Mouse (Mus musculus) limb, embryonic 15.5 days (tissue): ENCODE measurements around the gene Traf4. TPM values are rescaled to one million over a fixed set of nuclear protein-coding genes. Genes with fewer than 3 reads are reported as not detected.

Source experiments
- ATAC-seq: fragments of 200-750 bp; cut with Nextera tagmentation; 2 replicates; pipeline ENCODE4 v1.8.0; 2017; ENCODE audit warnings: low read depth, moderate TSS enrichment; ENCODE audit not compliant: insufficient number of reproducible peaks, low FRiP score, low TSS enrichment
- H3K27ac ChIP-seq: fragments of 300-500 bp; sonication (generic); 2 replicates; pipeline ENCODE4 v1.5.1; 2015; ENCODE audit warnings: moderate library complexity, mild to moderate bottlenecking, inconsistent platforms
- H3K27me3 ChIP-seq: fragments of 300-500 bp; sonication (generic); 2 replicates; pipeline ENCODE4 v1.6.1; 2015; ENCODE audit warnings: inconsistent platforms
- H3K36me3 ChIP-seq: fragments of 300-500 bp; sonication (generic); 2 replicates; pipeline ENCODE4 v1.6.1; 2015; ENCODE audit warnings: inconsistent platforms
- H3K4me1 ChIP-seq: fragments of 300-500 bp; sonication (generic); 2 replicates; pipeline ENCODE4 v1.6.1; 2015; ENCODE audit warnings: inconsistent platforms
- H3K4me2 ChIP-seq: fragments of 300-500 bp; sonication (generic); 2 replicates; pipeline ENCODE4 v1.6.1; 2015; ENCODE audit warnings: mild to moderate bottlenecking, inconsistent platforms
- H3K4me3 ChIP-seq: fragments of 300-500 bp; sonication (generic); 2 replicates; pipeline ENCODE4 v1.5.1; 2015; ENCODE audit warnings: mild to moderate bottlenecking, inconsistent platforms
- H3K9ac ChIP-seq: fragments of 300-500 bp; sonication (generic); 2 replicates; pipeline ENCODE4 v1.6.1; 2015; ENCODE audit warnings: inconsistent platforms
- H3K9me3 ChIP-seq: fragments of 300-500 bp; sonication (generic); 2 replicates; pipeline ENCODE4 v1.6.1; 2016; ENCODE audit warnings: inconsistent platforms
- WGBS: fragments of 180-500 bp; shearing (Covaris S2); methylation state at CpG from one replicate; pipeline ENCODE4 v1.1.7; 2015; 5-methylcytosine and 5-hydroxymethylcytosine counted together
- polyA plus RNA-seq: library from polyadenylated mRNA; unstranded; fragments of >200 nt; fragmentation: Nextera tagmentation; extraction: Ambion mirVana; gene quantifications from 2 replicates; pipeline ENCODE4 v1.2.1, GENCODE M21; 2015

Traf4 gene
- polyA plus RNA-seq, 1 experiment from 2014 or later: 65.6 TPM

DNA sequence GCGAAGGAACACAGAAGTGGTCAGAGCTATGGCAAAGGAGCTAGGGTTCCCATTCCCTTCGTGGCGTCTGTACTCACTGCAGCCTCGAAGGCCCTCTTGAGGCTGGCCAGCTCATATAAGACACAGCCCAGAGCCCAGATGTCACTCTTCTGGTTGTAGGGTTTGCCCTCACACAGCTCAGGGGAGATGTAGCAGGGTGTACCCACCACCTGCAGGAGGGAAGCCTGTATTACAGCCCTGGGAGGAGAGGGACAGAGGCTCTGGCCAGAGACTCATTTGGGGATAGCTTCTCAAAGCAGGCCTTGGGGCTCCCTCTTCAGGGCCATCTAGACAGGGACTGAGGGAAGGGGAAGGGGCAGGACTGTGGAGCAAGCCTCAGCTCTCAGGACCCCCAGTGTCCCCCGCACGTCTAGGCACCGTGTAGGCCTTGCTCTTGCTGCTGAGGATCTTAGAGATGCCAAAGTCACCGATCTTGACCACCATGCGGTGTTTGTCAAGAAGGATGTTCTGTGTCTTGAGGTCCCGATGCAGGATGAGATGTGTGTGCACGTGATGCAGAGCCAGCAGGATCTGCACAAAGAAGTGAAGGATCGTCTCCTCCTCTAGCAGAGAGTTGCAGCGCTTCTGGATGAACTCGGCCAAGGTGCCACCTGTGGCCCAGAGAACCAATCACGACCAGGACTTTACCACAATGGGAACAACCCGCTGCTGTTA, 6.8 kb upstream of the Traf4 start:
- H3K9ac ChIP-seq: 0 out of 2 replicates have a peak overlapping the region, but pooled peaks have one; percentile 10
- H3K36me3 ChIP-seq: peaks cover 15% of the 10 kb centered on the region
- no peak overlapping the region for H3K4me2 ChIP-seq
- no peak overlapping the region for H3K4me3 ChIP-seq
- 80% methylated on average over 16 of the region's 16 CpGs for WGBS
- no peak overlapping the region for H3K27ac ChIP-seq
- H3K9me3 ChIP-seq: no peaks in the 10 kb centered on the region
- H3K4me1 ChIP-seq: peaks cover 13% of the 10 kb centered on the region
- H3K27me3 ChIP-seq: no peaks in the 10 kb centered on the region
- ATAC-seq: no peak

DNA sequence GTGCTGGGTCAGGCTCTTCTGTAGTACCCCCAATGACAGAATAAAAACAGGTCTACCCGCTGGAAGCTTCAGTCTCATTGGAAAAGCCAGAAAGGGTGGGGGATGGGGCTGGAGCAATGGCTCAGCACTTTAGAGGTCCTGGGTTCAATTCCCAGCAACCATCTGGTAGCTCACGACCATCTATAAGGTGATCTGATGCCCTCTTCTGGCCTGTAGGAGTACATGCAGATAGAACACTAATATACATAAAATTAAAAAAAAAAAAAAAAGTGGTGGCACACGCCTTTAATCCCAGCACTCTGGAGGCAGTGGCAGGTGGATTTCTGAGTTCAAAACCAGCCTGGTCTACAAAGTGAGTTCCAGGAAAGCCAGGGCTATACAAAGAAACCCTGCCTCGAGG, 5.9 kb upstream of the Traf4 start:
- H3K36me3 ChIP-seq: peaks cover 15% of the 10 kb centered on the region
- ATAC-seq: no peak
- WGBS: 78% methylated on average over 4 of the region's 4 CpGs

DNA sequence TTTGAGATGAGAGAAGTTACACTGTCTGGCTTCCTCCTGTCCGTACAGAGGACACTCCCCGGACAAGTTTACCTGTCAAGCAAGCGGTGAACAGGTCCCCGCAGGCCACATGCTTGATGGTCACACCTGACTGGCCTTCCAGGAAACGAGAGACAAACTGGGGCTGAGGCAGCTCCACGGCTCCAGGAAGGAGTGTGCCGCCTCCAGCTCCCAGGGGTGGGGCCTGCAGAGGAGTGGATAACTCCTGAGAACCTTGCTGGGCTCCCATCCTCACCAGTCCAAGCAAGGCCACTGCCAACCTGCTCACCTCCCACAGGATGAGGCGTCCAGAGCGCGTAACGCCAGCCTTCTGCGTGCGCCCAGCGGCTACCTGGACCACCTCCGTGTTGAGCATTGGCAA, 4.9 kb upstream of the Traf4 start:
- peaks cover 15% of the 10 kb centered on the region for H3K36me3 ChIP-seq
- H3K27ac ChIP-seq: no peak overlapping the region
- no peak overlapping the region for H3K9ac ChIP-seq
- no peaks in the 10 kb centered on the region for H3K9me3 ChIP-seq
- no peaks in the 10 kb centered on the region for H3K27me3 ChIP-seq
- WGBS: 86% methylated on average over 15 of the region's 15 CpGs
- ATAC-seq: no peak
- no peak overlapping the region for H3K4me2 ChIP-seq
- H3K4me3 ChIP-seq: no peak overlapping the region
- peaks cover 19% of the 10 kb centered on the region for H3K4me1 ChIP-seq

More for the DNA sequence above, 5.9 kb upstream of the Traf4 start:
- Histone ChIP-seq H3K27ac (no peak overlapping the region), H3K9ac (no peak overlapping the region), H3K9me3 (no peaks in the 10 kb centered on the region), H3K27me3 (no peaks in the 10 kb centered on the region), H3K4me2 (no peak overlapping the region), H3K4me1 (peaks cover 15% of the 10 kb centered on the region), H3K4me3 (no peak overlapping the region)

DNA sequence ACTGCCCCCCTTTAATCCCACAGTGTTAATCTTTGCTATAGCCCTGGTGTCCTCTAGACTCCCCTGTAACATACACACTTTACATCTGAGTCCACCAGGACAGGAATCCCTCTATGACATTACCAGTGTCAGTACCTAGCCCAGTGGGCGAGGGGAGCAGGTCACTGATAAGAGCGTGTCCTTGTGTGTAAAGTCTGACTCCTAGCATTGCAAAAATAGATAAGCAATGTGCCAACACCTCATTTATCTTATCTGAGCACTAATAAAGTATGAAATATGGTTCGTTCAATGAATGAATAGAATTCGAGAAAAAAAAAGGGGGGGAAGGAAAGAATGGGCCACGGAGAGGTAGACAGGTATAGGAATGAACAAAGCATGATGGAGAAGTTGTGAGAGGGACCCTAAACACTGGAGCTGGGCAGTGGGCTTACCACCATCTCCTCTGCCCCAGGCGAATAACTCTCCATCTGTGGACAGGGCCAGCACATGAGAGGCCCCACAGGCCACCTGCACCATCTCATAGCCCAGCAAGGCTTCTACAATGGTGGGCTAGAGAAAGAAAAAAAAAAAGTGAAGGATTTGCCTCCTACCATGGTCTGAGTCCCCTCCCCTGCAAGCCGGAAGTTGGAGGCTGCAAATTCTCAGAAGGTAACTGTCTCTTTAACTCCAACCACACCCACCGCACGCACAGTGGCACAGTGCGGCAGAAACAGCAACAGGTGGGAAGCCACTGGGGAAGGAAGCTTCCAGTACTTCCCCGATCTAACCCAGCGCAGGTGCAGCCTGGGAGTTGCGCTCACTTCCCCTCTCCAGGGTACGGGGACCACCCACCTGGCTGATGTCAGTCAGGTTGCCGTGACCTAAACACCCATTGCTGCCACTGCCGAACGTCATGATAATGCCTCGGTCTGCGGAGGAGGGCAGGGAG, 3.4 kb upstream of the Traf4 start:
- H3K4me3 ChIP-seq: no peak overlapping the region
- no peak for ATAC-seq
- no peak overlapping the region for H3K27ac ChIP-seq
- H3K9me3 ChIP-seq: no peaks in the 10 kb centered on the region
- H3K36me3 ChIP-seq: peaks cover 15% of the 10 kb centered on the region
- 59% methylated on average over 19 of the region's 19 CpGs for WGBS
- H3K4me2 ChIP-seq: no peak overlapping the region
- H3K9ac ChIP-seq: no peak overlapping the region
- no peaks in the 10 kb centered on the region for H3K27me3 ChIP-seq
- H3K4me1 ChIP-seq: peaks cover 21% of the 10 kb centered on the region

DNA sequence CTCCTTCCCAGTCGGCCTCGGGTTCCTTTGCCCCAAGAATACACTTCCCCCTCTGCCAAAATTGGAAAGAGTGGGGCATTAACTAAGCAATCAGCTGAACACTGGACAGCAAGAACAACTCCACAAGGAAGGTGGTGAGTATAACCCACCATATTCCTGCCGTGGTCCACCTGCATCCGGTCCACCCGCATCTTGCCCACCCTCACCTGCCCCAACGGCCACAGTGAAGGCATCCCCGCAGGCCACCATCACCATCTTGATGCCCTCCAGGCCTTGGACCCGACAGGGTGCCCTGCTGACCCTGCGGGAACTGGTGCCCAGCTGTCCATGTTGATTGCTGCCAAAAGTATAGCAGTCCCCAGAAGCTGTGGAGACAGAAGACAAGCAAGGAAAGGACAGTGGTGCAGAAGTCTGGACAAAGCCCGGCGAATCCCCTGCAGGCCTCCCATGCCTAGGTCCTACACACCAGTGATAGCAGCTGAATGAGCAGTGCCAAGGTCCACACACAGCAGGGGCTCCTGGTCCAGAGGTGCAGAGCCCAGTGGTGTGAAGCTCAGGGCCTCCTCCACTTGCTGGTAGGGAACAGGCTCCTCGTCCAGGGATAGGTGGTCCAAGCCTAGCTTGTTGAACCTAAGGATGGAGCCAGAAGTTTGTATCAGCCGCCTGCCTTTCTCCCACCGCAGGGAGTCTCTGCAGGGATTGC, 2.0 kb upstream of the Traf4 start:
- peaks cover 11% of the 10 kb centered on the region for H3K36me3 ChIP-seq
- H3K9ac ChIP-seq: no peak overlapping the region
- no peak overlapping the region for H3K4me3 ChIP-seq
- no peak overlapping the region for H3K4me2 ChIP-seq
- ATAC-seq: no peak
- WGBS: 88% methylated on average over 14 of the region's 14 CpGs
- H3K27me3 ChIP-seq: no peaks in the 10 kb centered on the region
- no peaks in the 10 kb centered on the region for H3K9me3 ChIP-seq
- H3K4me1 ChIP-seq: peaks cover 35% of the 10 kb centered on the region
- H3K27ac ChIP-seq: no peak overlapping the region

DNA sequence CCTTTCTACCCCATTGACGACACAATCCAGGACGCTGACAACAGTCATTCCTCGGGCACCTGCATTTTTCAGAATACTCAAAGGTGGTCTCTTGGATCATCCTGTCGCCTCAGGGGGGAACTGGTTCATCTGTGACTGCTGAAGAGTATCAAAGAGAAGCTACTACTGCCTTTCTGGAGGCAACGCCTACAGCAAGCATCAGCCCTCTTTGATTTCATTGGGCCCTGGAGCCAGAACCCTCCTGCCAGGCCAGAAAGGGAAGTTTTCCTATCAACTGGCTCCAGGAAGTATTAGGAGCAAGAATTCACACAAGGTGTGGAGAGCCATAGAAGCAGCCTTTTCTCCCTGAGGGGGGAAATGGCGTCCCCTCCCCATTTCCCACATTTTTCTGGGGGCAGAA, 1.3 kb upstream of the Traf4 start:
- Histone ChIP-seq H3K36me3 (peaks cover 12% of the 10 kb centered on the region), H3K4me2 (no peak overlapping the region; the same call in 1 of the 2 replicates), H3K4me1 (peaks cover 43% of the 10 kb centered on the region), H3K4me3 (no peak overlapping the region), H3K27me3 (no peaks in the 10 kb centered on the region), H3K9ac (no peak overlapping the region), H3K9me3 (no peaks in the 10 kb centered on the region), H3K27ac (0 out of 2 replicates have a peak overlapping the region, but pooled peaks have one; percentile 98)
- WGBS: 62% methylated on average over 6 of the region's 6 CpGs
- ATAC-seq: no peak

DNA sequence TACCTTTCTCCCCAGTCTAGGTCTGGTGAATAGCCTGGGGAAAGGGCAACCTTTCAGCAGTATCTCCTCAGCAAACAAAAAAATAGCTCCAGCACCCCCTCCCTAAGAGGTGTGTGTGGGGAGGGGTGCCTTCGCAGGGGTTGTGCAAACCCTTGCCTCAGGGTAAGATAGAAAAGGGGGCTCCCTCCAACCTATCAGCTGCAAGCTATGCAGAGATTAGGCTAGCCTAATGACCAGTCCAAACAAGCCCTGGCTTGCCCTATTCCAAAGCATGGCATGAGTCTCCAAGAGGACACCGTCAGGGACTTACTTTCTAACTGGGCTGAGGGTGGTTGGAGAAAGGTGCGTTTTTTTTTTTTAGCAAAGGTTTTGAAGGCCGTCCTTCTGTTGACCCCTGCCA, 772 bp upstream of the Traf4 start:
- H3K4me2 ChIP-seq: peak overlapping the region; percentile 90
- H3K9ac ChIP-seq: no peak overlapping the region
- H3K4me1 ChIP-seq: peaks cover 48% of the 10 kb centered on the region
- peak overlapping the region; percentile 98 for H3K27ac ChIP-seq
- H3K36me3 ChIP-seq: peaks cover 17% of the 10 kb centered on the region
- no peak for ATAC-seq
- peak overlapping the region; percentile 86 for H3K4me3 ChIP-seq
- H3K27me3 ChIP-seq: no peaks in the 10 kb centered on the region
- WGBS: 34% methylated on average over 4 of the region's 4 CpGs
- no peaks in the 10 kb centered on the region for H3K9me3 ChIP-seq

DNA sequence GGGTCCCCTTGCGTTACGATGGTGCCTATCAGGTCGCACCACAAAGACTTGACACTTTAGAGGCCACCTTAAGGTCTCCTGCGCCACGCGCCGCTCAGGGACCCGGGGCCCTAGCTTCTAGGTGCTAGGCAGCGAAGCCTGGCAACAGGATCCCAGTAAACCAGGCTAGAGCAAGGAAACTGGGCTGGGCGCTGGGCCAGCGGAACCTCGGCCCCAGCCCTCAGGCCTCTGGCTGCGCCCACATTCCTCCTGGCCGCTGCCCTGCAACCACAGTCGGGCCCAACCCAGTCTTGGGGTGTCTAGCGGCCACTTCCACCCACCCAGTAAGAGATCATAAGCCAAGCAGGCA, 346 bp upstream of the Traf4 start:
- H3K27me3 ChIP-seq: no peaks in the 10 kb centered on the region
- 0 out of 2 replicates have a peak, but pooled peaks have one; percentile 5 for ATAC-seq
- H3K27ac ChIP-seq: peak overlapping the region; percentile 98
- peak overlapping the region; percentile 38; the same call in 1 of the 2 replicates for H3K9ac ChIP-seq
- H3K4me1 ChIP-seq: peaks cover 52% of the 10 kb centered on the region
- H3K9me3 ChIP-seq: no peaks in the 10 kb centered on the region
- WGBS: 2% methylated on average over 16 of the region's 16 CpGs
- H3K36me3 ChIP-seq: peaks cover 20% of the 10 kb centered on the region
- H3K4me3 ChIP-seq: peak overlapping the region; percentile 86
- H3K4me2 ChIP-seq: peak overlapping the region; percentile 90

DNA sequence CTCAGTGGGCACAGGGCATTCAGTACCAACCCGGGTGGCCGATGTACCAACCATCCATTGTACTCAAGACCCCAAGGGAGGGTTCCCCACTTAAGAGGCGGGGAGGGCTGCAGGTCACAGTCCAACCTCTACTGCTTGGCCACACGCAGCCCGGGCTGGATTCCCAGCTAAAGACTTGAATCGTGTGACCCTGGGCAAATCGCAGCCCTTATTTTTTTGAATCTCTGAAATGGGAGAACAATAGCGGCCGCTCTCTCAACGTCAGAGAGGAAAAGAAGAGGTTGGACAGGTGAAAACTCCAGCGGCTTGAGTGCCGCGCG, 825 bp downstream of the Traf4 start:
- Histone ChIP-seq H3K4me3 (peak overlapping the region; percentile 86), H3K9me3 (no peaks in the 10 kb centered on the region), H3K27me3 (no peaks in the 10 kb centered on the region), H3K4me1 (peaks cover 64% of the 10 kb centered on the region), H3K4me2 (peak overlapping the region; percentile 90), H3K9ac (peak overlapping the region; percentile 93), H3K27ac (peak overlapping the region; percentile 98), H3K36me3 (peaks cover 27% of the 10 kb centered on the region)
- WGBS: 0% methylated on average over 14 of the region's 14 CpGs
- no peak for ATAC-seq

DNA sequence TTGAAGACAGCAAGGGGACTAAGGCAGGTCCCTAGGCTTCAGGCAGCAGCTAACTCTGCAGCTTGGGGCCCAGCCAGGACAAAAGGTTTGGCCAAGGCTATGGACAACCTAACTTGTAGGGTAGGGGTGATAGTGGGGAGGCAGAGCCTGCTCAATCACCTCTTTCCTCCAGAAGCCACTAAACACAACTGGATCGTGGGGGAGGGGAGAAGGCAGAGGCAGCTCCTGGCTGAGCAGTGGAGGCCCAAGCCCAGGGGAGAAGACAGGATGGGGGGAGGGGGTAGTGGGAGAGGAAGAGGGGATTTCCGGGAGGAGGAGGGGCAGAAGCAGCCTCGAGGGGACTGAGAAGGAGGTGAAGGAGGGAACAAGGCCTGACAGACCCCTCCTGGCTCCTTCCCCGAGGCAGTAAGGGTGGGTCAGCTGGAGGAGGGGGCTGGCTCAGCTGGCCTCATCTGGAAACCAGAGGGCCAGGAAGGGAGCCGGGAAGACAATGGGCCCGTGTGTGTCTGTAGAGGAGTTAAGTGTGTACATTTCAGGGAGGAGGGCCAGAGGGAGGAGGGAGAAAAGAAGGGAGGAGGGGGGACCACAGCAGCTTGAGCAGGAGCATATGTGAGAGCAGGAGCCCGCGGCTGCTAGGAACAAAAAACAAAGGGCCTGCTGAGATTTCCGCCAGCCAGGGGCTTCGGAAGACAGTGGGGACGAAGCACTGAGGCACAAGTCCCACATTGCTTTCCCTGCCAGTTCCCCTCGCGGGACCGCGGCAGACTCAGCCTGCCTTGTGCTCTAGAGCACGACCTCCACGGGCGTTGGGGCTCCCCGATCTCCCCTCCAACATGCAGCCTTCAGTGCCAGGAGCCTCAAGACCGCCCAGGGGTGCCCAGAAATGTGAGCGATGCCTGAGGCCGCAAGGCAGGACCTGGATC, 1.4 kb downstream of the Traf4 start:
- Histone ChIP-seq H3K27ac (peak overlapping the region; percentile 98), H3K4me1 (peaks cover 65% of the 10 kb centered on the region), H3K4me3 (peak overlapping the region; percentile 86), H3K9me3 (no peaks in the 10 kb centered on the region), H3K36me3 (peaks cover 31% of the 10 kb centered on the region), H3K9ac (peak overlapping the region; percentile 93), H3K27me3 (no peaks in the 10 kb centered on the region), H3K4me2 (peak overlapping the region; percentile 90)
- ATAC-seq: peak; percentile 52
- 0% methylated on average over 22 of the region's 22 CpGs for WGBS

DNA sequence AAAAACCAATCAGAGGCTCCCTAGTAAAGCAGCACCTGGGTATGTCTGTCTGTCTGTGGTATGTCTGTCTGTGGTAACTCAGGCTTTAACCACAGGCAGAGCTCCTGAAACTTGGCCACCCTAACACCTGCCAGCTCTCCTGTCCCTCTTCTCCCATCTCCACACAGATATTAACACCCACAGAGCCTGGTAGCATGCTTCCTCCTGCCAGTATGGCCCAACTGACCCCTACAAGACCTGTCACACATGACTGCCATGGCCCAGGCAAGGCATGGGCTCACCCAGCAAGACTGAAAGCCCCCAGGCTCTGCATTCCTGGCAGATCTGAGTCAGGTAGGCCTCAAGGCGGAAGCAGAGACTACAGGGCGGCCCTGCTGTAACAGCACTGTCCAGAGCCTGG, 2.3 kb downstream of the Traf4 start:
- H3K4me2 ChIP-seq: peak overlapping the region; percentile 90
- peak overlapping the region; percentile 14; the same call in 1 of the 2 replicates for H3K9ac ChIP-seq
- peak overlapping the region; percentile 86 for H3K4me3 ChIP-seq
- H3K9me3 ChIP-seq: no peaks in the 10 kb centered on the region
- H3K27ac ChIP-seq: peak overlapping the region; percentile 98
- H3K36me3 ChIP-seq: peaks cover 40% of the 10 kb centered on the region
- no peaks in the 10 kb centered on the region for H3K27me3 ChIP-seq
- ATAC-seq: no peak
- H3K4me1 ChIP-seq: peaks cover 64% of the 10 kb centered on the region
- 31% methylated on average over 2 of the region's 2 CpGs for WGBS
